Mouse (Mus musculus): Measurements from ENCODE around the gene Olfr786.

Gene Olfr786

DNA sequence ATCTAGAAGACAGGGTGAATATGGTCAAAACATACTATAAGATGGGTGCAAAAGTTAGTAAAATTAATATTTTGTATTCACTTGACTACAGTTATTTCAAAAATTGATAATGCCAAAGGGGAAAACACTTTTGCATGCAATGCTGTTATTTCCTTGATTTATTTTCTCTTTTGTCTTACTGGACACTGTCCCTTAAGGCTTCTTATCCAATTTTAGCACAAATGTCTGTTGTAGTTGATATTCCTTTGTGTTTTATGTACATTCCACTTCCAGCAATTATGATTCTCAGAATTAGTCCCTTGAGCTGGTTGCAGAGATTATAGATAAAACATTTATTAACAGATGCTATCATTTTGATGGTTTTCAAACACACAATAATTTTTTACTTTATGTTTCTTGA lies at the start of gene Olfr786:
Olfr786 (plus strand) TSS at position 301 of the 400 bp plus-strand sequence.
- no peak for DNase-seq

- DNase-seq = no peak
Observed at GRCm38 (mm10) chr10:129383783-129384182, 43.3 kb upstream of the Olfr786 start, which contains the start of gene Olfr784. Olfr784 (plus strand) TSS chr10:129384083.

- DNase-seq = no peak
Observed at GRCm38 (mm10) chr10:129400892-129401291, 26.2 kb upstream of the Olfr786 start.

DNA sequence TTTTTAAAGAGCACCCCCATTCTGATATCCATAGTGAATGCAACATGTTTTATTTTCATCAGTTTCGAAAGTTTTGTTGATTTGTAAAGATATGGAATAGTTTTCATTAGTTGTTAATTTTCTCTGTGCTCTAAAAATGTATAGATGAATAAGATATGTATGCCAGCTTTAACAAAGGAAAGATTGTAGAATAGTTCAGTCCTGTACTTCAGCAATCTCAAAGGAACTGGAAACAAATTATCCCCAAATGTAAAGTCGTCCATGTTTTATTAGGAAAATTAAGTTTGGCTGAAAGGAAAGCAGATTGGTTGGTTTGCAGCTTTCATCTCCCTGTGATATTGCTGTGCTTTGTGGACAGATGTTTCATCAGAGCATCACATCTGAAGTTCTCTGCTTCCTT lies 22.0 kb upstream of the Olfr786 start, which contains the start of gene Olfr785:
Olfr785 (plus strand) TSS at position 301 of the 400 bp plus-strand sequence.
- DNase-seq = no peak

DNA sequence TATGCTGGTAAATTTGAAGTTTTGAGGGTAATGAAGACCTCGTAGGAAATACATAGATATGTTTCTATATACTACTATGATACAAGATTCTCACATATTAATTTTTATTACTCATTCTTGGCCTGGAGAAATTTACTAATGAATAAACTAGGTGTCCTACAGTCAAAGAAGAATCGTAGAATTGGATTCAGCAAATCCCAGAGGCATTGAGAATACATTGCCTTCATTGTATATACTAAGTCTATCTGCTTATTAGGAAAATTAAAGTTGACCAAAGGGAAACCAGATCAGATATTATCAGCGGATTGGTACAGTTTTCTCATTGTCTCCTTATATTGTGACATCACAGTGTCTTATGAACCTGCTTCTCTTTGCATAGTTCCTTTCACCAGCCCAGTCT lies 34.5 kb downstream of the Olfr786 start, which contains the start of gene Olfr787:
Olfr787 (plus strand) TSS at position 301 of the 400 bp plus-strand sequence.
- DNase-seq = no peak

DNA sequence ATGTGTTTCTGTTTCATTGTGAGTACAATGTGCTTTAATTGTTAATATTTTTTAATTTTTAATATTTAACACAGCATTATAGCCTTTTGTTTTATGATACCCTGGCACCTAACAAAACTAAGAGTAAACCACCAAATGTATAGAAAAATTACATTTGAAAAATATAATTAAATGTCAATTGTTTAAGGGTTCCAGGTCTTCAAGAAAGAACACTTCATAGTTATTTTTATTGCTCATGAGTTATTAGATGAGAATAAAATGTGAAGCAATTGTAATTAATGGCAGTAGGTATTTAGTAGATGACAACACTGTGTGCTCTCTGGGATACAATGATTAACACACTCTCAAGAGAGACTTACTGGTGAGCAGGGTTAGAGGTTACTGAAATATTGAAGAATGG lies 43.6 kb downstream of the Olfr786 start, which contains the start of gene Olfr788:
Olfr788 (plus strand) TSS at position 301 of the 400 bp plus-strand sequence.
- no peak for DNase-seq

GRCm38 (mm10) chr10:129473256-129473655 lies 46.1 kb downstream of the Olfr786 start:
- DNase-seq = no peak

DNA sequence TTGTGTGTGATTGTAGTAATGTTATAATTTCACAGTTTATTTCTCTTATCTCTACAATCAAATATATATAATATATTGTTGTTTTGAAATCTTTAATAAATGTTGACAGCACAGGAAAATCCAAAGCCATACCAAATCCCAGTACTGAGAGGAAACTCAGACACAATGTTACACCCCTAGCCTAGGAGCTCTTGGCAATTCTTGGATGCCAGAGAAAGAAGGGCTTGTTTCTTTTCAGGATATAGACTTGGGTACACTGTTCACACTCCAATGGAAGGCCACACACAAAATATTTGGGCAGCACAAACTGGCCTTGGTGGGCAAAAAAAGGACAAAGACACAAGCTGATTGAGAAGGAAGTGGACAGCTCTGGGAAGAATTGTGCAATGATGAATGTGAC lies 46.6 kb downstream of the Olfr786 start:
- no peak for DNase-seq

- no peak for DNase-seq
Observed at GRCm38 (mm10) chr10:129484452-129484851, 57.3 kb downstream of the Olfr786 start, which contains the start of gene Olfr789. Olfr789 (plus strand) TSS chr10:129484752.
